Mouse (Mus musculus): ENCODE measurements around the gene Rtp4.

Gene Rtp4
- long read RNA-seq, experiment 1, transcript Rtp4-201 (2 exons, 1,573 nt): major isoform, 19 of 25 reads
- long read RNA-seq, experiment 1, partial matches to known transcripts: 0 of 25 reads
- long read RNA-seq, experiment 1, other reads (novel, unspliced or antisense): 5 of 25 reads
- long read RNA-seq, experiment 2, transcript Rtp4-201 (2 exons, 1,573 nt): major isoform, 36 of 40 reads
- long read RNA-seq, experiment 2, partial matches to known transcripts: 0 of 40 reads
- long read RNA-seq, experiment 2, other reads (novel, unspliced or antisense): 0 of 40 reads

- intact Hi-C loops (cut with DNase I): no loop called here
These were observed at the start of gene Rtp4, which contains the start of gene Masp1 for GRCm38 (mm10) chr16:23520235-23520871. Rtp4 (plus strand) TSS chr16:23520291. Masp1 (minus strand) TSS chr16:23520815.

GRCm38 (mm10) chr16:23471551-23471950 lies 48.5 kb upstream of the Rtp4 start:
- intact Hi-C loops (cut with DNase I): loop anchor here (5.0 kb wide), 1 partner anchor 46 kb away; no protein-coding TSS in a partner anchor

- intact Hi-C loops (cut with DNase I): loop anchor here (5.0 kb wide), 1 partner anchor 45 kb away; no protein-coding TSS in a partner anchor
These were observed 48.0 kb upstream of the Rtp4 start for GRCm38 (mm10) chr16:23472046-23472445.

GRCm38 (mm10) chr16:23475651-23476050 lies 44.4 kb upstream of the Rtp4 start:
- intact Hi-C loops (cut with DNase I): no loop called here

GRCm38 (mm10) chr16:23476598-23476997 lies 43.5 kb upstream of the Rtp4 start:
- intact Hi-C loops (cut with DNase I): no loop called here

- intact Hi-C loops (cut with DNase I): no loop called here
These were observed 40.1 kb upstream of the Rtp4 start for GRCm38 (mm10) chr16:23479872-23480603.

GRCm38 (mm10) chr16:23482218-23482617 lies 37.9 kb upstream of the Rtp4 start:
- intact Hi-C loops (cut with DNase I): no loop called here

GRCm38 (mm10) chr16:23482846-23483245 lies 37.2 kb upstream of the Rtp4 start:
- intact Hi-C loops (cut with DNase I): no loop called here

GRCm38 (mm10) chr16:23483292-23483691 lies 36.8 kb upstream of the Rtp4 start:
- intact Hi-C loops (cut with DNase I): no loop called here

- intact Hi-C loops (cut with DNase I): no loop called here
These were observed 27.3 kb upstream of the Rtp4 start for GRCm38 (mm10) chr16:23492783-23493182.

- intact Hi-C loops (cut with DNase I): no loop called here
These were observed 23.7 kb upstream of the Rtp4 start for GRCm38 (mm10) chr16:23496245-23496924.

- intact Hi-C loops (cut with DNase I): no loop called here
These were observed 22.7 kb upstream of the Rtp4 start for GRCm38 (mm10) chr16:23497440-23497839.

GRCm38 (mm10) chr16:23497881-23498280 lies 22.2 kb upstream of the Rtp4 start:
- intact Hi-C loops (cut with DNase I): no loop called here

GRCm38 (mm10) chr16:23498691-23499131 lies 21.4 kb upstream of the Rtp4 start:
- intact Hi-C loops (cut with DNase I): no loop called here

- intact Hi-C loops (cut with DNase I): no loop called here
These were observed 19.5 kb upstream of the Rtp4 start for GRCm38 (mm10) chr16:23500558-23500957.

- intact Hi-C loops (cut with DNase I): no loop called here
These were observed 18.8 kb upstream of the Rtp4 start for GRCm38 (mm10) chr16:23501288-23501687.

- intact Hi-C loops (cut with DNase I): no loop called here
These were observed 17.6 kb upstream of the Rtp4 start for GRCm38 (mm10) chr16:23502478-23502877.

GRCm38 (mm10) chr16:23503351-23503750 lies 16.7 kb upstream of the Rtp4 start:
- intact Hi-C loops (cut with DNase I): no loop called here

- intact Hi-C loops (cut with DNase I): no loop called here
These were observed 15.8 kb upstream of the Rtp4 start for GRCm38 (mm10) chr16:23504320-23504744.

- intact Hi-C loops (cut with DNase I): no loop called here
These were observed 14.0 kb upstream of the Rtp4 start for GRCm38 (mm10) chr16:23505904-23506687.
